Mouse (Mus musculus): ENCODE results near the gene Nfkb2. TPM values are rescaled to one million over a fixed set of nuclear protein-coding genes. Genes with fewer than 3 reads are reported as not detected.

Gene Nfkb2
- polyA plus RNA-seq (2014; fragmentation: Nextera tagmentation; extraction: Ambion mirVana): 7.9 and 9.2 TPM in 2 replicates

GRCm38 (mm10) chr19:46304216-46304841 is at the start of gene Nfkb2:
Gene Nfkb2 (plus strand): TSS chr19:46304320.
- Histone ChIP-seq H3K4me3 (ENCODE audit: low read depth, low read length) (peak within 1 kb of the TSS; percentile 64), H3K9ac (ENCODE audit: low read length) (peak within 1 kb of the TSS; percentile 55), H3K9me3 (ENCODE audit: control insufficient read depth, low read length) (no peaks in the 10 kb centered on the region), H3K27ac (ENCODE audit: low read depth) (peak within 1 kb of the TSS; percentile 71), H3K4me2 (ENCODE audit: low read length) (peak within 1 kb of the TSS; percentile 99), H3K36me3 (ENCODE audit: control insufficient read depth, insufficient read depth, low read length) (peaks cover 6% of the 10 kb centered on the region; the same call in 1 of the 2 replicates), H3K27me3 (replicated peaks; ENCODE audit: control insufficient read depth, insufficient read depth, low read length) (no peaks in the 10 kb centered on the region), H3K4me1 (replicated peaks; ENCODE audit: control insufficient read depth, insufficient read depth, low read length) (peaks cover 14% of the 10 kb centered on the region)
- peak; percentile 88 for ATAC-seq (replicated peaks; ENCODE audit: low FRiP score, low TSS enrichment, low read depth)
- peak; percentile 95 for DNase-seq (ENCODE audit: low spot score)
- WGBS: under 1% methylated on average over 39 of the region's 39 CpGs

- Histone ChIP-seq H3K27me3 (replicated peaks; ENCODE audit: control insufficient read depth, insufficient read depth, low read length) (no peaks in the 10 kb centered on the region), H3K9ac (ENCODE audit: low read length) (no peak overlapping the region), H3K9me3 (ENCODE audit: control insufficient read depth, low read length) (no peaks in the 10 kb centered on the region), H3K4me1 (replicated peaks; ENCODE audit: control insufficient read depth, insufficient read depth, low read length) (no peaks in the 10 kb centered on the region), H3K4me3 (ENCODE audit: low read depth, low read length) (no peak overlapping the region), H3K36me3 (ENCODE audit: control insufficient read depth, insufficient read depth, low read length) (peaks cover 98% of the 10 kb centered on the region), H3K27ac (ENCODE audit: low read depth) (no peak overlapping the region), H3K4me2 (ENCODE audit: low read length) (no peak overlapping the region)
- ATAC-seq (replicated peaks; ENCODE audit: low FRiP score, low TSS enrichment, low read depth): no peak
- WGBS: 90% methylated on average over 7 of the region's 7 CpGs
- no peak for DNase-seq (ENCODE audit: low spot score)
These were observed 39.4 kb upstream of the Nfkb2 start for GRCm38 (mm10) chr19:46264762-46265161.

- H3K27me3 ChIP-seq (replicated peaks; ENCODE audit: control insufficient read depth, insufficient read depth, low read length): no peaks in the 10 kb centered on the region
- H3K4me3 ChIP-seq (ENCODE audit: low read depth, low read length): no peak overlapping the region
- H3K9ac ChIP-seq (ENCODE audit: low read length): no peak overlapping the region
- no peak overlapping the region for H3K4me2 ChIP-seq (ENCODE audit: low read length)
- no peaks in the 10 kb centered on the region for H3K9me3 ChIP-seq (ENCODE audit: control insufficient read depth, low read length)
- H3K27ac ChIP-seq (ENCODE audit: low read depth): no peak overlapping the region
- H3K36me3 ChIP-seq (ENCODE audit: control insufficient read depth, insufficient read depth, low read length): peaks cover 74% of the 10 kb centered on the region
- no peak for ATAC-seq (replicated peaks; ENCODE audit: low FRiP score, low TSS enrichment, low read depth)
- no peaks in the 10 kb centered on the region for H3K4me1 ChIP-seq (replicated peaks; ENCODE audit: control insufficient read depth, insufficient read depth, low read length)
- DNase-seq (ENCODE audit: low spot score): no peak
These were observed 28.8 kb upstream of the Nfkb2 start for GRCm38 (mm10) chr19:46275307-46275706.

- no peak overlapping the region for H3K9ac ChIP-seq (ENCODE audit: low read length)
- H3K4me2 ChIP-seq (ENCODE audit: low read length): no peak overlapping the region
- no peaks in the 10 kb centered on the region for H3K9me3 ChIP-seq (ENCODE audit: control insufficient read depth, low read length)
- H3K36me3 ChIP-seq (ENCODE audit: control insufficient read depth, insufficient read depth, low read length): peaks cover 85% of the 10 kb centered on the region
- WGBS: 92% methylated on average over 11 of the region's 11 CpGs
- no peak overlapping the region for H3K4me3 ChIP-seq (ENCODE audit: low read depth, low read length)
- DNase-seq (ENCODE audit: low spot score) (no peak), ATAC-seq (replicated peaks; ENCODE audit: low FRiP score, low TSS enrichment, low read depth) (no peak)
- no peaks in the 10 kb centered on the region for H3K4me1 ChIP-seq (replicated peaks; ENCODE audit: control insufficient read depth, insufficient read depth, low read length)
- no peak overlapping the region for H3K27ac ChIP-seq (ENCODE audit: low read depth)
- H3K27me3 ChIP-seq (replicated peaks; ENCODE audit: control insufficient read depth, insufficient read depth, low read length): no peaks in the 10 kb centered on the region
These were observed 21.9 kb upstream of the Nfkb2 start for GRCm38 (mm10) chr19:46282081-46282849.

- no peak overlapping the region for H3K27ac ChIP-seq (ENCODE audit: low read depth)
- no peaks in the 10 kb centered on the region for H3K4me1 ChIP-seq (replicated peaks; ENCODE audit: control insufficient read depth, insufficient read depth, low read length)
- DNase-seq (ENCODE audit: low spot score): no peak
- no peak for ATAC-seq (replicated peaks; ENCODE audit: low FRiP score, low TSS enrichment, low read depth)
- no peak overlapping the region for H3K9ac ChIP-seq (ENCODE audit: low read length)
- 87% methylated on average over 4 of the region's 4 CpGs for WGBS
- peaks cover 71% of the 10 kb centered on the region for H3K36me3 ChIP-seq (ENCODE audit: control insufficient read depth, insufficient read depth, low read length)
- no peak overlapping the region for H3K4me3 ChIP-seq (ENCODE audit: low read depth, low read length)
- no peaks in the 10 kb centered on the region for H3K9me3 ChIP-seq (ENCODE audit: control insufficient read depth, low read length)
- H3K27me3 ChIP-seq (replicated peaks; ENCODE audit: control insufficient read depth, insufficient read depth, low read length): no peaks in the 10 kb centered on the region
- H3K4me2 ChIP-seq (ENCODE audit: low read length): no peak overlapping the region
These were observed 19.4 kb upstream of the Nfkb2 start for GRCm38 (mm10) chr19:46284686-46285085.

GRCm38 (mm10) chr19:46285631-46286030 is 18.5 kb upstream of the Nfkb2 start:
- Histone ChIP-seq H3K4me2 (ENCODE audit: low read length) (no peak overlapping the region), H3K27me3 (replicated peaks; ENCODE audit: control insufficient read depth, insufficient read depth, low read length) (no peaks in the 10 kb centered on the region), H3K9ac (ENCODE audit: low read length) (no peak overlapping the region), H3K4me1 (replicated peaks; ENCODE audit: control insufficient read depth, insufficient read depth, low read length) (no peaks in the 10 kb centered on the region), H3K27ac (ENCODE audit: low read depth) (no peak overlapping the region), H3K9me3 (ENCODE audit: control insufficient read depth, low read length) (no peaks in the 10 kb centered on the region), H3K4me3 (ENCODE audit: low read depth, low read length) (no peak overlapping the region), H3K36me3 (ENCODE audit: control insufficient read depth, insufficient read depth, low read length) (peaks cover 62% of the 10 kb centered on the region)
- ATAC-seq (replicated peaks; ENCODE audit: low FRiP score, low TSS enrichment, low read depth) (no peak), DNase-seq (ENCODE audit: low spot score) (no peak)
- 86% methylated on average over 7 of the region's 7 CpGs for WGBS

GRCm38 (mm10) chr19:46286047-46286446 is 18.1 kb upstream of the Nfkb2 start:
- 93% methylated on average over 6 of the region's 6 CpGs for WGBS
- ATAC-seq (replicated peaks; ENCODE audit: low FRiP score, low TSS enrichment, low read depth): no peak

GRCm38 (mm10) chr19:46286926-46287325 is 17.2 kb upstream of the Nfkb2 start:
- no peak overlapping the region for H3K4me3 ChIP-seq (ENCODE audit: low read depth, low read length)
- no peaks in the 10 kb centered on the region for H3K27me3 ChIP-seq (replicated peaks; ENCODE audit: control insufficient read depth, insufficient read depth, low read length)
- ATAC-seq (replicated peaks; ENCODE audit: low FRiP score, low TSS enrichment, low read depth) (no peak), DNase-seq (ENCODE audit: low spot score) (no peak)
- H3K36me3 ChIP-seq (ENCODE audit: control insufficient read depth, insufficient read depth, low read length): peaks cover 49% of the 10 kb centered on the region
- no peak overlapping the region for H3K4me2 ChIP-seq (ENCODE audit: low read length)
- 89% methylated on average over 3 of the region's 3 CpGs for WGBS
- no peak overlapping the region for H3K9ac ChIP-seq (ENCODE audit: low read length)
- no peak overlapping the region for H3K27ac ChIP-seq (ENCODE audit: low read depth)
- no peaks in the 10 kb centered on the region for H3K9me3 ChIP-seq (ENCODE audit: control insufficient read depth, low read length)
- no peaks in the 10 kb centered on the region for H3K4me1 ChIP-seq (replicated peaks; ENCODE audit: control insufficient read depth, insufficient read depth, low read length)

More at GRCm38 (mm10) chr19:46286047-46286446, 18.1 kb upstream of the Nfkb2 start:
- H3K4me3 ChIP-seq (ENCODE audit: low read depth, low read length): no peak overlapping the region
- H3K4me2 ChIP-seq (ENCODE audit: low read length): no peak overlapping the region
- no peak for DNase-seq (ENCODE audit: low spot score)
- H3K9me3 ChIP-seq (ENCODE audit: control insufficient read depth, low read length): no peaks in the 10 kb centered on the region
- H3K36me3 ChIP-seq (ENCODE audit: control insufficient read depth, insufficient read depth, low read length): peaks cover 57% of the 10 kb centered on the region
- H3K27ac ChIP-seq (ENCODE audit: low read depth): no peak overlapping the region
- no peak overlapping the region for H3K9ac ChIP-seq (ENCODE audit: low read length)
- no peaks in the 10 kb centered on the region for H3K4me1 ChIP-seq (replicated peaks; ENCODE audit: control insufficient read depth, insufficient read depth, low read length)
- H3K27me3 ChIP-seq (replicated peaks; ENCODE audit: control insufficient read depth, insufficient read depth, low read length): no peaks in the 10 kb centered on the region
